Mouse (Mus musculus) ES-E14 (cell line): Measurements from ENCODE around the gene Zeb2.

Source experiments
- HCFC1 ChIP-seq: IDR thresholded peaks from 2 replicates; pipeline ENCODE4 v1.6.1; 2012; ENCODE audit warnings: low read length, inconsistent platforms, borderline replicate concordance; ENCODE audit not compliant: insufficient read depth
- MAFK ChIP-seq: IDR thresholded peaks from 2 replicates; pipeline ENCODE4 v1.6.1; 2014; ENCODE audit warnings: mild to moderate bottlenecking, low read depth, low read length, inconsistent platforms; ENCODE audit not compliant: insufficient read depth
- ZC3H11A ChIP-seq: IDR thresholded peaks from 2 replicates; pipeline ENCODE4 v1.6.1; 2012; ENCODE audit warnings: low read depth, mild to moderate bottlenecking, inconsistent platforms, low read length, borderline replicate concordance
- ZNF384 ChIP-seq: IDR thresholded peaks from 2 replicates; pipeline ENCODE4 v1.6.1; 2012; ENCODE audit warnings: low read depth, low read length, inconsistent platforms

DNA sequence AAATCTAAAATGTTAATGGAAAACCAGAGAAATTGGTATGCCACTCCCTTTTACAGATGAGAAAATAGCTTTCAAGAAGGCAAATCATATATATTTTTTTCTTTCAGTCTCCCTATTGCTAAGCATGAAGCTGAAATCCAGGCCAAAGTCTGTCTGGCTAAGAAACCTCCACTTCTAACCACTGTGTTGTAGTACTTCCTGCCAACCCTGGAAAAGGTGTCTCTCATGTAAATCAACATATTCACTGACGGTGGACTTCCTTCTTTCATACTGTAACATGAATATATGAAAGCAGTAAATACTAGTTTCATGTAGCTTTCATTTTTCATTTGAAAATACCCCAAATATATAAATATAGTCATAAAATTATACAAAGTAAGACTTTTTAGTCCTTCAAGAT, 26.0 kb upstream of the Zeb2 start:
- TF ChIP-seq MAFK (no peak), ZC3H11A (no peak), HCFC1 (no peak), ZNF384 (no peak)
